Mouse (Mus musculus) midbrain, embryonic 11.5 days (tissue): ENCODE data around the gene Cpm. TPM values are rescaled to one million over a fixed set of nuclear protein-coding genes. Genes with fewer than 3 reads are reported as not detected.

Source experiments
- ATAC-seq: fragments of 200-750 bp; cut with Nextera tagmentation; 2 replicates; pipeline ENCODE4 v1.8.0; 2017; ENCODE audit warnings: moderate TSS enrichment, moderate library complexity; ENCODE audit not compliant: low FRiP score
- DNase-seq: peaks from one replicate; pipeline ENCODE4 v3.0.0; 2015; ENCODE audit warnings: low spot score; ENCODE audit errors: missing footprints
- H3K27ac ChIP-seq: fragments of 300-500 bp; sonication (generic); 2 replicates; pipeline ENCODE4 v1.5.1; 2014; ENCODE audit warnings: low read depth, low read length
- H3K27me3 ChIP-seq: fragments of 300-500 bp; sonication (generic); 2 replicates; pipeline ENCODE4 v1.6.1; 2014; ENCODE audit warnings: mild to moderate bottlenecking, low read length, moderate library complexity, mixed read lengths; ENCODE audit not compliant: control insufficient read depth, insufficient read depth
- H3K36me3 ChIP-seq: fragments of 300-500 bp; sonication (generic); 2 replicates; pipeline ENCODE4 v1.6.1; 2014; ENCODE audit warnings: mild to moderate bottlenecking, low read length, moderate library complexity, mixed read lengths; ENCODE audit not compliant: control insufficient read depth, insufficient read depth
- H3K4me1 ChIP-seq: fragments of 300-500 bp; sonication (generic); 2 replicates; pipeline ENCODE4 v1.6.1; 2014; ENCODE audit warnings: low read length; ENCODE audit not compliant: control insufficient read depth, insufficient read depth
- H3K4me2 ChIP-seq: fragments of 300-500 bp; sonication (generic); 2 replicates; pipeline ENCODE4 v1.6.1; 2014; ENCODE audit warnings: mild to moderate bottlenecking, moderate library complexity
- H3K4me3 ChIP-seq: fragments of 300-500 bp; sonication (generic); 2 replicates; pipeline ENCODE4 v1.5.1; 2014; ENCODE audit warnings: low read depth, low read length
- H3K9ac ChIP-seq: fragments of 300-500 bp; sonication (generic); 2 replicates; pipeline ENCODE4 v1.6.1; 2014; ENCODE audit warnings: low read length
- H3K9me3 ChIP-seq: fragments of 300-500 bp; sonication (generic); 2 replicates; pipeline ENCODE4 v1.6.1; 2016; ENCODE audit warnings: low read length; ENCODE audit not compliant: control insufficient read depth
- WGBS: fragments of 180-500 bp; shearing (Covaris S2); extraction: QIAGEN DNeasy Blood & Tissue Kit; methylation state at CpG from one replicate; pipeline ENCODE4 v1.1.7; 2014; 5-methylcytosine and 5-hydroxymethylcytosine counted together
- polyA plus RNA-seq: library from polyadenylated mRNA; unstranded; fragments of >200 nt; fragmentation: Nextera tagmentation; extraction: Ambion mirVana; gene quantifications from 2 replicates; pipeline ENCODE4 v1.2.1, GENCODE M21; 2014

The Cpm gene
- polyA plus RNA-seq, 1 experiment from 2014 or later, result 6.2 TPM

GRCm38 (mm10) chr10:117610794-117611384 is 18.4 kb upstream of the Cpm start:
- WGBS, result 92% methylated on average over 2 of the region's 2 CpGs
- no peak overlapping the region for H3K4me2 ChIP-seq
- no peak for ATAC-seq

DNA sequence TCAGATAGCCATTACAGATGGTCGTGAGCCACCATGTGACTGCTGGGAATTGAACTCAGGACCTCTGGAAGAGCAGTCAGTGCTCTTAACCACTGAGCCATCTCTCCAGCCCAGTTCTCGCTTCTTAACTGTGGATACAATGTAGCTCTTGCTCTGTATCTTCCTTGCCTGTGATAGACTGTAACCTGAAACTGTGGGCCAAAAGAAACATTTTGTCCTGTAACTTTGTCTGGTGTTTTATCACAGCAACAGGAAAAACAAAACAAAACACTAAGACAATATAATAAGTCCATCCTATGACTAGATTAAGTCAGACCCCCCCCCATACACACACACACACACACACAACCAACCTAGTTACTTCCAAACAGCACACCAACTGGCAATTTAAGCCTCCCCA is 17.8 kb upstream of the Cpm start:
- WGBS, result 79% methylated on average over 2 of the region's 2 CpGs
- Histone ChIP-seq H3K9me3 (no peaks in the 10 kb centered on the region), H3K4me3 (no peak overlapping the region), H3K9ac (no peak overlapping the region), H3K27me3 (no peaks in the 10 kb centered on the region), H3K36me3 (no peaks in the 10 kb centered on the region), H3K27ac (no peak overlapping the region), H3K4me2 (no peak overlapping the region), H3K4me1 (no peaks in the 10 kb centered on the region)
- DNase-seq, result no peak
- no peak for ATAC-seq

More at GRCm38 (mm10) chr10:117610794-117611384, 18.4 kb upstream of the Cpm start:
- no peak for DNase-seq
- H3K4me1 ChIP-seq, result no peaks in the 10 kb centered on the region
- no peaks in the 10 kb centered on the region for H3K9me3 ChIP-seq
- H3K27me3 ChIP-seq, result no peaks in the 10 kb centered on the region
- no peak overlapping the region for H3K27ac ChIP-seq
- no peak overlapping the region for H3K4me3 ChIP-seq
- no peak overlapping the region for H3K9ac ChIP-seq
- no peaks in the 10 kb centered on the region for H3K36me3 ChIP-seq

DNA sequence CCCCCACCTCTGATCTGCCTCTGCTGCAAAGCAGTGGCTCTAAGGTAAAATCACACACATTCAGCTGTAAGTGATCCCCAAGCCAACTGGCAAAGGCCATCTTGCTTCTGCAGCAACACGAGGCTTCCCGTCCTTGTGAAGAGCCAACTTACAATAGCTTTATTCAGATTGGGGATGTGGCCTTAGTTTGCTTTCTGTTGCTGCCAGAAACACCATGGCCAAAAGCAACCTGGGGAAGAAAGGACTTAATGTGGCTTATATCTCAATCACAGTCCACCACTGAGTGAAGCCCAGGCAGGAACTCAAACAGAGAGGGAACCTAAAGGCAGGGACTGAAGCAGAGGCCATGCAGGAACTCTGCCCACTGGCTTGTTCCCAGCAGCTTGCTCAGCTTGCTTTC is 17.3 kb upstream of the Cpm start:
- Histone ChIP-seq H3K9ac (no peak overlapping the region), H3K9me3 (no peaks in the 10 kb centered on the region), H3K4me1 (no peaks in the 10 kb centered on the region), H3K27ac (no peak overlapping the region), H3K36me3 (no peaks in the 10 kb centered on the region), H3K4me3 (no peak overlapping the region), H3K27me3 (no peaks in the 10 kb centered on the region), H3K4me2 (no peak overlapping the region)
- WGBS, result 87% methylated on average over 2 of the region's 2 CpGs
- DNase-seq, result no peak
- ATAC-seq, result no peak

- no peaks in the 10 kb centered on the region for H3K9me3 ChIP-seq
- no peak overlapping the region for H3K4me3 ChIP-seq
- H3K27me3 ChIP-seq, result no peaks in the 10 kb centered on the region
- DNase-seq, result no peak
- no peak overlapping the region for H3K4me2 ChIP-seq
- no peak for ATAC-seq
- WGBS, result 81% methylated on average over 8 of the region's 8 CpGs
- no peaks in the 10 kb centered on the region for H3K36me3 ChIP-seq
- no peak overlapping the region for H3K27ac ChIP-seq
- no peaks in the 10 kb centered on the region for H3K4me1 ChIP-seq
- no peak overlapping the region for H3K9ac ChIP-seq
Observed at GRCm38 (mm10) chr10:117612621-117613584, 16.4 kb upstream of the Cpm start.

GRCm38 (mm10) chr10:117613960-117614359 is 15.3 kb upstream of the Cpm start:
- DNase-seq (no peak), ATAC-seq (no peak)
- H3K27ac ChIP-seq, result no peak overlapping the region
- no peaks in the 10 kb centered on the region for H3K36me3 ChIP-seq
- H3K4me2 ChIP-seq, result no peak overlapping the region
- 84% methylated on average over 6 of the region's 6 CpGs for whole genome bisulfite sequencing
- H3K27me3 ChIP-seq, result no peaks in the 10 kb centered on the region
- H3K4me1 ChIP-seq, result no peaks in the 10 kb centered on the region
- H3K4me3 ChIP-seq, result no peak overlapping the region
- H3K9ac ChIP-seq, result no peak overlapping the region
- H3K9me3 ChIP-seq, result no peaks in the 10 kb centered on the region

DNA sequence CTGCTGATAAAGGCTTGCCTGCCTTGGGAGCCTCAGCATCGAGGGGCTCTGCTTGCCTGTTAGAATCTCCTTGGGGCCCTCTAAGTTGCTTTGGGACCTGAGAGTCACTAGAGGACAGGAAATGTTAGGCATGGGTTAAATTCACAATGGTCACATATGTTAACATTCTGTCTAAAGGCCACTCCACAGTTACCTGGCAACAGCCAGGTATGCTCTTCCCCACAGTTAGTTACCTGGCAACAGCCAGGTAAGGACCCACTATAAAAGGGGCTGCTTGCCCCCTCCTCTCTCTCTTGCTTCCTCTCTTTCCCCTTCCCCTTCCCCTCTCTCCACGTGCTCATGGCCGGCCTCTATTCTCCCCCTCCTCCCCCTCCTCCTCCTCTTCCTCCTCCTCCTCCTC is 14.9 kb upstream of the Cpm start:
- ATAC-seq, result no peak
- WGBS, result 85% methylated on average over 3 of the region's 3 CpGs
- no peak overlapping the region for H3K4me2 ChIP-seq
- H3K36me3 ChIP-seq, result no peaks in the 10 kb centered on the region
- H3K4me3 ChIP-seq, result no peak overlapping the region
- DNase-seq, result no peak
- H3K9ac ChIP-seq, result no peak overlapping the region
- H3K27me3 ChIP-seq, result no peaks in the 10 kb centered on the region
- no peaks in the 10 kb centered on the region for H3K9me3 ChIP-seq
- no peak overlapping the region for H3K27ac ChIP-seq
- no peaks in the 10 kb centered on the region for H3K4me1 ChIP-seq

DNA sequence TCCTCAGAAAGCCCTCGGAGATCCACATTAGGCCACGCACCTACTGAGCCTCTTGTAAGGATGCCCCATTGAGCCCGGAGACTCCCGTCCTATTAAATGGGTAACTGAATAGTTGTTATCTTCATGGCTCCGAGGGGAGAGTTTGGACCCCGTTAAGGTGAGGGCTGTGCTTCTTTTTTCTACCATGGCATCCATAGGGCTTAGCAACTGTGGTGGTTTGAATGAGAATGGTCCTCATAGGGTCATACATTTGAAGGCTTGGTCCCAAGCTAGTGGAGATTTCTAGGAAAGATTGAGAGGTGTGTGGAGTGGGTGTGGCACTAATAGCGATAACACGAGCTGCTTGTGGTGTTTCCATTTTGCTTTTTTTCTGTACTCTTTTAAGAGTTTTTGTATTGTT is 14.1 kb upstream of the Cpm start:
- no peak overlapping the region for H3K4me3 ChIP-seq
- no peak overlapping the region for H3K4me2 ChIP-seq
- 90% methylated on average over 8 of the region's 8 CpGs for WGBS
- ATAC-seq (no peak), DNase-seq (no peak)
- no peaks in the 10 kb centered on the region for H3K4me1 ChIP-seq
- H3K27me3 ChIP-seq, result no peaks in the 10 kb centered on the region
- no peaks in the 10 kb centered on the region for H3K36me3 ChIP-seq
- no peak overlapping the region for H3K27ac ChIP-seq
- H3K9ac ChIP-seq, result no peak overlapping the region
- H3K9me3 ChIP-seq, result no peaks in the 10 kb centered on the region

- no peaks in the 10 kb centered on the region for H3K36me3 ChIP-seq
- 72% methylated on average over 4 of the region's 4 CpGs for WGBS
- no peaks in the 10 kb centered on the region for H3K9me3 ChIP-seq
- H3K27ac ChIP-seq, result no peak overlapping the region
- no peak overlapping the region for H3K9ac ChIP-seq
- H3K4me3 ChIP-seq, result no peak overlapping the region
- ATAC-seq (no peak), DNase-seq (no peak)
- no peak overlapping the region for H3K4me2 ChIP-seq
- no peaks in the 10 kb centered on the region for H3K27me3 ChIP-seq
- H3K4me1 ChIP-seq, result no peaks in the 10 kb centered on the region
Observed at GRCm38 (mm10) chr10:117615746-117616145, 13.6 kb upstream of the Cpm start.

- Histone ChIP-seq H3K36me3 (no peaks in the 10 kb centered on the region), H3K9ac (no peak overlapping the region), H3K9me3 (no peaks in the 10 kb centered on the region), H3K27ac (no peak overlapping the region), H3K4me2 (no peak overlapping the region), H3K4me1 (no peaks in the 10 kb centered on the region), H3K4me3 (no peak overlapping the region), H3K27me3 (no peaks in the 10 kb centered on the region)
- ATAC-seq, result no peak
- DNase-seq, result no peak
- WGBS, result 87% methylated on average over 6 of the region's 6 CpGs
Observed at GRCm38 (mm10) chr10:117616191-117616680, 13.1 kb upstream of the Cpm start.
